Mouse (Mus musculus): ENCODE data around the gene Orm1.
A peak's percentile ranks its signal among the peaks of the same experiment; 100 is the strongest.

The Orm1 gene

DNA sequence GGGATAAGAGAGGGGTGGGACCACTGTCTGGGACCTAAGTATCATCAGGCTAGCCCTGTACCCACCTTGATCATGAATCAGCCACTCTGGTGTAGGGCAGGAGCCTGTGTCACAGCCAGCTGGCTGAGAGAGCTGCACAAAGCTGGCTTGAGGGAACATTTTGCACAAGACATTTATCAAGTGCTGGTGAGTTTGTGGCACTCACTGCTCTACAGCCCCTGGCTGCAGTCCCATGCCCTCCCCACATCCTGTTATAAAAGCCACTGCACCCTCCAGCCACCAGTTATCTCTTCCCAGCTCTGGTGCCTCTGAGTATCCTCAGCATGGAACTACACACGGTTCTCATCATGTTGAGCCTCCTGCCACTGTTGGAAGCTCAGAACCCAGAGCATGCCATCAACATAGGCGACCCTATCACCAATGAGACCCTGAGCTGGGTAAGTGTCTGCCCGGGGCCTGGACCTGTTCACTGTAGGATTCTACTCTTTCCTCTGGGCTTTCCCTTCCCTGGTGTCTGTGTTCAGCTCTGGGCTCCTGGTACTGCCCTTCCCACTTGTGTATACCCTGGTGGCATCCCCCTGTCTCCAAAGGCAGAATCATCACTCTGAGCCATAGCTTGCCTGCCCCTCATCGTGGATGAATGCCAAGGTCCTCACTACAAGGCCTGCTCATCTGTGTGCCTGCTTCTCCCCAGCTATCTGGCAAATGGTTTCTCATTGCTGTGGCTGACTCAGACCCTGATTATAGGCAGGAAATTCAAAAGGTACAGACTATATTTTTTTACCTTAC is 11.7 kb downstream of the Orm1 start, which contains the start of gene Orm3:
Orm3 (plus strand) TSS at position 286 of the 789 bp plus-strand sequence.
- DNase-seq (ENCODE audit: low spot score in 2 of 2) = no peak

DNA sequence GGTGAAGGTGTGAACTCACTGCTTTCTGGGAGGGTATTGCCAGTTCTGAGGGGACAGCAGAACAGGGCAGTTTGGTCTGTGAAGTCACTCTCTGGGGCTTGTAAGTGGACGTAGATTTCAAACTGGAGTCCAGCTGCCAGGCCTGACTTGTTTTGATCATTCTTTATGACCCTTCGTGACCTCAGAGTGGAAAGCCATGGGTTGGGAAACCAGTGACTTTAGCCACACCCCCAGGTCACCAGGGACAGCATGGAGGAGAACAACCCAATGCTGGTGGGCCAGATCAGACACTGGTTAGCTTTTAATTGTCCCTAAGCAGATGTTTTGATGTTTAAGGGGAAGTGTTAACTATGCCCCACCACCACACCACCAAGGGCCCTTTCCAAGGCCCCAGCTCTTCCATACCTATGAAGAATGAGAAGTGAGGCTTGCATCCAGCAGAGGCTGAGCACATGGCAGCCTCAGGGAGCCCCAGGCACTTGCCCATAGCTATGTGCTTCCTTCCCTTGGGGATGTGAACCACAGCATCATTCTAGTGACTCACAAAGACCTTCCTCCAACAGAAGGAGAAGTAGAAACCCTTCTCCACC is 12.7 kb downstream of the Orm1 start:
- DNase-seq (ENCODE audit: low spot score in 2 of 2) = no peak

DNA sequence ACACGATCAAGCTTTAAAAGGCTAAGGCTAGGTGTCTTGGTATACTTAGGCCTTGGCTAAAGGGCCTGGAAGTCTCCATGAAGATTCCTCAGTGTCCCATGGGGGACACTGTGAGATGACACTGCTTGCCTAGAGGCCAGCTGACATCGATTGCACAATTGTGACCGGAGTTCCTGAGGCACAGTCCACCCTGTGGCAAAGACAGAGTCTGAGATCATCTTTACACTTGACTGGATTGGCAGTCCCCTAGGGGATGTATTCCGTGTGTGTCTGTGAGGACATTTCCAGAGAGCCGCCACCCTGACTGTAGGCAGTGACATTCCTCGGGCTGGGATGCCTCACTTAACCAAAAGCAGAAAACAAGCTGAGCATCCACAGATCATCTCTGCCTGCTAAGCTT is 15.5 kb downstream of the Orm1 start:
- no peak for DNase-seq (ENCODE audit: low spot score in 2 of 2)

DNA sequence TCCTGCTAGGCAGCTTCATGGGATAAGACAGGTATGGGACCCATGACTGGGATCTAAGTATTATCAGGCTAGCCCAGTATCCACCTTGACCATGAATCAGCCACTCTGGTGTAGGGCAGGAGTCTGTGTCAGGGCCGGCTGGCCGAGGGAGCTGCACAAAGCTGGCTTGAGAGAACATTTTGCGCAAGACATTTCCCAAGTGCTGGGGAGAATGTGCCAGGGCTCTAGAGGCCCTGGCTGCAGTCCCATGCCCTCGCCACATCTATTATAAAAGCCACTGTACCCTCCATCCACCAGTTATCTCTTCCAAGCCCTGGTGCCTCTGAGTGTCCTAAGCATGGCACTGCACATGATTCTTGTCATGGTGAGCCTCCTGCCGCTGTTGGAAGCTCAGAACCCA is 17.8 kb downstream of the Orm1 start, which contains the start of gene Orm2:
Orm2 (plus strand) TSS at position 300 of the 400 bp plus-strand sequence.
- DNase-seq (ENCODE audit: low spot score in 2 of 2) = no peak

DNA sequence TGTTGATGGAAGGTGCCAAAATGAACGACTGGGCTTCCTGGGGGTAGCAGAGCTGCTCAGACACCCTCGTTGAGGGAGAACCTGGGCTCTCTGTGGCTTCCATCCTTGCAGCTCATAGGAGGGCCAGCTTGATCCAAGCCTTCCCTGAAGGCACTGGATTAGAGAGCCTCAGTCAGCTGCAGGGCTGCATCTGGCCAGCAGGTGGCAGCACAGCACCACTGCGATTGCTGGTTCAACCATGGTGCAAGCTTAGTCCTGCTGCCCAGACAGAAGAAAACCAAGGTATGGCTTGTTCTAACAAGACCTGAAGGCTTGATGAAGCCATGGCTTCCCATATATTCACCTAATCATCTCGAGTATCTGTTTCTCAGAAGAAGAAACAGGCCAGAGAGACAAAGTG is 24.2 kb downstream of the Orm1 start:
- peak; percentile 74 to 90 for DNase-seq (ENCODE audit: low spot score in 2 of 2)

DNA sequence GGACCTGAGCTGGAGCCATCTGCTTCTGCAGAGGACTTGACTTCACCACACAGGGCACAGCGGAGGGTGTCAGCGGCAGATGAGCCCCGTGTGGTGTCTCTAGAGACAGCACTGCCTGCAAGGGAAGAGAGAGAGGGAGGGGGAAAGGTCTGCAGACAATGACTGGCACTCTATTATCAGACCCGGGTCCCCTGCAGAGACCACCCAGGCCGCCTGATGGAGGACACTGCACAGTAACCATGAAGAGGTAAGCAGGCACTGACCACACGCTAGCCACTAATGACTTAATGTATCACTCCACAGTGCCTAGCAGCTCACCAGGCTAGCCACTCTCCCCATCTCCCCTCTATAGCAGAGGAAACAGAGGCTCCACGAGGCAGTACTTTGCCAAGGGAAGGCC is 26.5 kb downstream of the Orm1 start:
- DNase-seq (ENCODE audit: low spot score in 2 of 2) = no peak

DNA sequence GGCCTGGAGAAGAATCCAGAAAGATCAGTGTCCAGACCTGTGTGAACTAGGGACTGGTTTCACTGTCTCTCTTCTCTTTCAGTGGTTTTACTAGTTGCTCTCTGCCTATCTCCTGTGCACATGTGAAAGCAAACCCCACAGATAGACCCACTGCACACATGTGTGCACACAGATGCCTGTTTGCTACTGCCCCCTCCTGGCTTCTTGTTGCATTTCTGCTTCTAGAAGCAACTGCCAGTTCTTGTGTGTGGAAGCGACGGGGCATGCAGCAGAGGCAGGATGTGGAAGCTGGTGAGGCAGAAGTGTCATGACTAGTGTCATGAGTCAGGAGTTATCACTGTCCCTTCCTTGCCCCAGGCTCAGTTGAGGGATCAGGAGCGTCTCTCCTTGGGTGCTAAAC is 27.5 kb downstream of the Orm1 start:
- no peak for DNase-seq (ENCODE audit: low spot score in 2 of 2)

DNA sequence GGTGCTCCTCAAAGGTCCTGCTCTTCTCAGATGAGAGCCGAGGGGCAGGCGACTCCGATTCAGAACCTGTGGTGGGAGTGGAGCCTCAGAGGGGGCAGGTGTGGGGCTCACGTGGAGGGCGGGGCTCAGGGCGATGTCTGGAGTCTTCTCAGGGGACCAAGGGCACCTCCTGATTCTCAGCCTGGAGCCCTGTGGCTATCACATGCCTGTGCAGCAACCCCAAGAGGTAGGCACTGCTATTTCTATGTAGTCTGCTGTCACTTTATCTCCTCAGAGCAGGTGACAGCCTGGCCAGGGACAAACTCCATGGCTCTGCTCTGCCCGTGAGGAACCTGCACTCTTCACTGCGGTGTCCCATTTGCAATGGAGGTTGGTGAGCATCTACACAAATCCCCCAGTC is 29.0 kb downstream of the Orm1 start:
- no peak for DNase-seq (ENCODE audit: low spot score in 2 of 2)

DNA sequence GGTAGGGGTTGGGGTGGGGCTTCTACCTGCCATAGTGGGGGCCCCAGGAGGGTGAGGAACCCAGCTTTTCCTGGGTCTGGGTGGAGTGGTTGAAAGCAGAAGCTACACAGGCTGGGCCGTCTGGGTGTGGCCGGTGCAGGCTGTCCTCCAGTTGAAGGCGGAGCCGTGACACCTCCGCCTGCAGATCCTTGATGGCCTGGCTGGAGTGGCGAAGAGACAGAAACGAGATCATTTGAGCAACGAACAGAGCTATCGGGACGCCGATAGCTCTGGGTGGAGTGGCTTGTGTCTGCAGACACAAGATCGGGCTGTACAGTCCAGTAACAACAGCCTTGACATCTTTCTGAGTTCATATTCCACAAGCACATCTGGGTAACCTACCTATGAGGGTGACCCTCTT is 30.0 kb downstream of the Orm1 start:
- DNase-seq (ENCODE audit: low spot score in 2 of 2) = no peak

DNA sequence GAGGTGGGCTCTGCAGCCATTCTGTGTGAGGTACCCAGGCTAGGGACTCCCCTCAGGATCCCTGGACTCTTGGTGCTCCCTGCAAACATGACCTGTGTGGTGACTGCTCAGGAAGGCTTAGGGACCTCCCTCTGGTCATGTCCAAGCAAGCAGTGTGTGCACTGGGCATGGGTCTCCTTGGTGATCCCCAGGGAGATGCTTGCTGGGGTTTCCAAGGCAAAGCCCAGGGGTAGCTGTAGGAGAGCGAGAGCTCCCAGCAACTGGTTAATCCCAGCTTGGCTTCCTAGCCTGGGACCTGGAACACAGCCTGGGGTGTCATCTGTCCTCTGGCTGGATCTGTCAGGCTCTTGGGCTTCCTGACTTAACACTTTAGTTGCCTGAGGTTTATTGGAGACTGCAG is 31.0 kb downstream of the Orm1 start:
- no peak for DNase-seq (ENCODE audit: low spot score in 2 of 2)

DNA sequence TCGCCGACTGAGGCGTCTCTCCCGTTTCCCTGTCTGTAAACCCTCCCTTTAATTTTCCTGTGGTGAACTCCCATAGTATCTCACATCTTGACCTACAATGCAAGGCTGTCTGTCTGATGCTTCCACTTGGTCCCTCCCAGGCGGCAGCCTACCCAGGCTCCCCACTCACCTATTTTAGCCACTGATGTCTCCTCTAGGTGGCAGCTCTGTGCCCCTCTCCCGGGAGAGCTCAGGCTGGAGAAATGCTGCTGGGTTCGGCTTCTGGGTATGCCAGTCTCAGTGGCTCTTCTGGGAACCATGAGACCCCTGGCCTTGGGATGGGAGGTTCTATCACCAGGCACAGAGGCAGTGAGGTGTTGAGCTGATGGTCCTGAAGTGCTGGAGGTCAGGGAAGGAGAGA is 33.1 kb downstream of the Orm1 start:
- DNase-seq (ENCODE audit: low spot score in 2 of 2) = no peak

DNA sequence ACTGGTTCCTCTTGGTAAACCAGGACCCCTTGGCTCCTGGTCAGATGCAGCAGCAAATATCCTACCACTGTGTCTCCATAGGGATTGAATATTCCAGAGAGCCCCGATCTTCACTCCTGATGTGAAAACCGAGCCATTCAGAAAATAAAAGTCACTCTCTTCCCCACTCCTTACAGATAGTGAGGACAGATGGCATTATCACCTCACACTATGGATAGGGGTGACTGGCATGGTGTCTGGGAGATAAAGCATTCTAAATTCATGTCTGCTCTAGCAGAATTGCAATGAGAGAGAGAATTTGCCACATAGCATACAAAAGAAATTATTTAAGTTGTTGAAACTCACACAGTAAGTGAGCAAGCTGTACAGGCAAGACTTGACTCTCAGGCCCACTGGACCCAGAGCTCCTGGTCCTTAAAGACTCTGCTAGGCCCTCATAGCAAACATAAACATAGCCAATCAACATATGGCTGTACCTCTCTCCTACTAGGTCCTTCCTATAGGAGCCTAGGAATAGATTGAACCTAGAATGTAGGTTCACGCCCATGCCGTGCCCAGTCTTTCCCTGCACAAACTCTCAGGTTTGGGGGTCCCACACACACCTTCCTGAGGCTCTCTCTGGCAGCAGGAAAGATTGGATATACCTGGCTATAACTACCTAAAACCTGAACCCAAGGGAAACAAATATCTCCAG is 38.5 kb downstream of the Orm1 start:
- DNase-seq (ENCODE audit: low spot score in 2 of 2) = no peak

DNA sequence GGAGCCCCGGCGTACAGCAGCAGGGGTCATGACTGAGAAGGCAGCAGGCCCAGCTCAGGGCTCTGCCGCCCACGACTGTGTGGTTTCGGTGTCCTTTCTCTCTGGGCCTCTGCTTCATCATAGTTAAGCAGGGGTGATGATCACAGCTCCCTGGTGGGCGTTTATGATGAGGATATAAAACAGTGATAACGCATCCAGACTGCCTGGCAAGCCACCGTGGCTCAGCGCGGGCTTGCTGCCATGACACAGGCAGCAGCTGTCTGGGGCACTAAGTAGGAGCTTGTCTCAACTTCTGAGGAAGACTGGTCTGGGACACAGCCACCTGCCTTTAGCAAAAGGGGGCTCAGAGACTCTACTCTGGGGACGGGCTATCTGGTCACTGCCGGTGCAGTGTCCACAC is 39.1 kb downstream of the Orm1 start:
- no peak for DNase-seq (ENCODE audit: low spot score in 2 of 2)

DNA sequence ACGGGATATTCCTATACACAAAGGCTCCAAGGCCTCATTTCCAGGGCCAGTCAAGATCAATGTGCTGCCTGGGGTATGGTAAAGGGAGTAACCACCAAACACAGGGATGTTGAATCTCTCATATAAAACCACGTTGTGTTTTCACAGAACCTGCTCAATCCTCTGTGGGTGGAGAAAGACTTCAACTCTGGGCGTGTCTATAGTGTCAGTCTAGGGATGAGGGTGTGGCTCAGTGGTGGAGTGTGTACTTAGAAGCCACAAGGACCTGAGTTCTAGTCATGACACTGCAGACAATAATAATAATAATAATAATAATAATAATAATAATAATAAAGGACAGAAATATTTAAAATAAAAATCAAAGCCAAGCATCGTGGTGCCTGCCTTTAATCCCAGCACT is 39.9 kb downstream of the Orm1 start:
- DNase-seq (ENCODE audit: low spot score in 2 of 2) = no peak

DNA sequence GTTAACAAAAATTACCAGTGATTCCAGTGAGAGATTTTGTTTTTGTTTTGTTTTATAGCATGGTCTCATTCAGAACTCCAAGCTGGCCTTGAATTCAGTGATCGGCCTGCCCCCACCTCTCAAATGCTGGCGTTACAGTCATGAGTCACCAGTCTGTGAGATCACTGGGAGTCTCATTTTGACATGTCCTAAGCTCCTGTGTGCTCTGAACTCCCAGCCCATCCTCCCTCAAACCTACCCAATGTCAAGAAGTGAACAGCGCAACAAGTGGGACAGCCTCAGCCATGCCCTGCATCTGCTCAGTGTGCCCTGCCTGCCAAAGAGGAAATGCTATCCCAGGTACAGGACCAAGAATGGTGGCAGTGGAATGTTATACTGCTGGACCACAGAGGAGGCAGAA is 40.9 kb downstream of the Orm1 start:
- no peak for DNase-seq (ENCODE audit: low spot score in 2 of 2)

DNA sequence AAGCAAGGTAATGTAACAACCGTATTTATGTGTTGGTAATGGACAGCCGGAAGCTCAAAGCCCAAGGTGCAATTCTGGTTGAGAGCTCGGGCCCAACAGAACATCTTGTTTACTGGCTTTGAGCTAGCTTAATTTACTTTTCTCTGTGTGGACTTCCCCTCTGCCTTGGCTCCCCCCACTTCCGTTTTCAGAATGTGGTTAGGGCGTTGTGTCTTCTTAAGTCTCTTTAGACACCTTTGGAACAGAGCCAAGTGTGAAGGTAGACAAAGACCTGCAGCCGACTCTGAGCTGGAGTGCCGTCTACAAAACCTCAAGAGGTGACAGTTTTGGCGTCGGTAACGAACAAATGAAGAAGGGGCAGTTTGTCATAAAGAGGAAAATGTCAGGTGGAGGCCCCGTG is 41.4 kb downstream of the Orm1 start:
- no peak for DNase-seq (ENCODE audit: low spot score in 2 of 2)

DNA sequence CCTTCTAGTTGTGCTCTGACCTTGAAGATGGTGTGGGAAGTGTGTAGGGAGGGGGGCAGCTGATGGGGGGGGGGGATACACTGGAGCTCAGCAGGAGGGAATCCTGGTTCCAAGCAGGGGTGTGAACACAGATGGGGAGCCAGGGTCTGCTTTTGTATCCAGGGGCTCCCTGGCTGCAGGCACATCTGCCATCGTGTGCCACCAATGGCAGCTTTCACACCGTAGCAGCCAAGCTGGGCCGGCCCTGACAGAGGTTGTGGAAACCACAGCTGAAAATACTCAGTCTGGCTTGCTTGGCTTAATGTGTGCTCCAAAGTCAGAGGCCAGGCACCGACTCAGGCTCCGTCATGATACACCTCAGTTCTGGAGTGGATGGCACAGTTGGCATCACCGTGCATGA is 43.7 kb downstream of the Orm1 start:
- no peak for DNase-seq (ENCODE audit: low spot score in 2 of 2)

DNA sequence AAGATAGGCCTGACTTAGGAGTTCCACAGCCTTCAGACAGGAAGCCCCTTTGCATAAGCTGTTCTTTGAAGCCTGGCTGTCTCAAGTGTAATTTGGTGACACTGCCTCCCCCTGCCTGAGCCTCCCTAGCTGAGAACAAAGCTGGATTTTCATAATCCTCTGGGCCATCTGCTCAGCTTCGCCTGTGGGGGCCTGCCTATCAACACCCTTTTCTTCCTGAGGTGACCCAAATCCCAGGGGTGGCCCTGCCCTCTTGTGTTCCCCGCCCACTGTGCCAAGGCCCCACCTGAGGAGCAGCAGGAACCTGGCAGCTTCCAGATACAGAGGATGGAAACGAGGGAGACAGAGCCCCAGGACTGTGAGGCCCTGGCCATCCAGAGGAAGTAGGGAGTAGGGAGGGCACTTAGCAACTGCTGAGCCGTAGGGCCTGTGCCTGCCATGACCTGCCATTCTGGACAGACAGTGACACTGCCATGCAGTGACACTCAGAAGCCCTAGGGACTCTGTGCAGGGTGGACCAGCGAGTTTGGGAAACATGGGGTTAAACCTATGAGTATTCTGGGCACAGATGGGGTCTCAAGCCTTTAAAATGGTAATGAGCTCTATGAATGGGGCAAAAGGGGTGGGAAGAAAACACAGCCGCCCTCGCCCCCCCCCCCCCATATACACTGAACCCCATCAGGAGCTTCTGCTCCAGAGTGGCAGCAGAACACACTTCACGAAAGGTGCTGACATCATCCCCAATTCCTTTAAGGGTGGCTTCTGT is 44.9 kb downstream of the Orm1 start:
- DNase-seq (ENCODE audit: low spot score in 2 of 2) = no peak

DNA sequence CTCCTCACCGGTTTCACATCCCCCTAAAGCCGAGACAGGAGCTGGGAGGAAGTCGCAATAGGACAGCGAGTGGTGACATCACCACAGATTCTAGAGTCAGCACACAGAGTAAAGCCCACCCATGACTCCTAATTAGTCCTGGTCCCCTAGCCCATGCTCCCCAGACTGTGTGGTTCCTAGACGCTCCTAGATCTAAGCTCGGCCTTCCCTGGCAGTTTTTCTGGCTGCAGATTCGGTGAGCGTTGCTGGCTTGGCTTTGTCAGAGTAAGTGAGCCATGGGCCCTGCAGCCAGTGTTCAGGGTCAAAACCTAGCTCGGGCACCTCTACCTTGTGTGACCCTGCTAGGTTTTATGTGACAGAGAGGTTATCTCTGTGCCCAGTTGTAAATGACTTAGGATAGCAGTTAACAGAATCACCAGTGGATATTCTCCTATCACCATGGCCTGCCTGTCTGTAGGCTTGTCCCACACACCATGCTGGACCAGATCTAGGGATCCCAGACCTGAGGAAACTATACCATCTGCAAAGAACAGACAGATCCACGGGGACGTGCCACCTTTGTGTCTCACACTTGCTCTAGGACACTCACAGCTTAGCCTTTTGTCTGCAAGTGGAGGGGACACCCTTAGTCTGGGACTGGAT is 45.6 kb downstream of the Orm1 start:
- no peak for DNase-seq (ENCODE audit: low spot score in 2 of 2)

DNA sequence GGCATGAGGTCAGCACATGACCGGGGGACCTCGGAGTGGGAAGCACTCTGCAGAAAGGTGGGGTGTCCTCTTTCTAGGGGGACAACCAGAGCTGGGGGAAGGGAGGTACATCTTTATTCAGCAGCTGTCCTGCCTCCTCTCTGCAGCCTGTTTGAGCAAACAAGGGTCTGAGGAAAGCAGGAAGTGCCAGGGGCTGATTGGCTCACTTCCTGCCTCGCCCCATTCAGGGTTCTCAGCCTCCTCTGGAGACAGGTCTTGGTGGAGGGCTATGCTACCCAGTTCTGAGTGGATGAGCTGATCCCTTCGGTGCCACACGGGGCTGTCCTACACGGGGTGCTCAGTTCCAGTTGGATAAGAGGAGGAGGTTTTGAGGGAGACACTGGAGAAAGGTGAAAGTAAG is 47.0 kb downstream of the Orm1 start:
- no peak for DNase-seq (ENCODE audit: low spot score in 2 of 2)

All from frontal cortex, postnatal 14 days (tissue).